Comparison of ENCODE assay signal across 22 mouse cellular contexts in genomic region chr6:87236061-87236460, GRCm38 (mm10).
A peak's percentile ranks its signal among the peaks of the same experiment; 100 is the strongest.
DNase-seq lines count a peak whose midpoint lies in the region; ATAC-seq and TF ChIP-seq lines count a peak whose summit lies in the region.
"Had no signal": no experiment of that assay in that cellular context is flagged by ENCODE, and none has a peak within 500 bp of the region (broad histone marks: within the 10 kb centered on the region; RNA-seq: fewer than 3 reads in every experiment).

No protein-coding gene starts in this region.

- H3K4me3 ChIP-seq in embryonic facial prominence, embryonic 13.5 days: no peak overlapping the region
- no peak overlapping the region for H3K4me3 ChIP-seq in embryonic facial prominence, embryonic 10.5 days
- no peak overlapping the region for H3K4me3 ChIP-seq in liver, postnatal 0 days (ENCODE audit: low read depth, low read length)
- no peak overlapping the region for H3K4me3 ChIP-seq in liver, embryonic 11.5 days (ENCODE audit: low read depth, low read length)
- H3K4me3 ChIP-seq in neural tube, embryonic 14.5 days (ENCODE audit: low read depth, low read length): no peak overlapping the region
- H3K4me3 ChIP-seq: heart, embryonic 15.5 days; hindbrain, embryonic 10.5 days; lung, embryonic 15.5 days; midbrain, embryonic 10.5 days; stomach, embryonic 15.5 days had no signal

- peaks cover 27% of the 10 kb centered on the region for H3K4me1 ChIP-seq in embryonic facial prominence, embryonic 13.5 days
- 0 out of 2 replicates have a peak, but pooled peaks cover 2% of the 10 kb centered on the region for H3K4me1 ChIP-seq in embryonic facial prominence, embryonic 10.5 days
- H3K4me1 ChIP-seq in liver, postnatal 0 days (ENCODE audit: insufficient read depth): no peaks in the 10 kb centered on the region
- no peaks in the 10 kb centered on the region for H3K4me1 ChIP-seq in liver, embryonic 11.5 days (replicated peaks; ENCODE audit: control insufficient read depth, insufficient read depth, low read length)
- H3K4me1 ChIP-seq in neural tube, embryonic 14.5 days (ENCODE audit: control insufficient read depth, insufficient read depth, low read length): no peaks in the 10 kb centered on the region
- H3K4me1 ChIP-seq: heart, embryonic 15.5 days; hindbrain, embryonic 10.5 days had no signal

- H3K4me2 ChIP-seq in embryonic facial prominence, embryonic 13.5 days: no peak overlapping the region
- H3K4me2 ChIP-seq in liver, postnatal 0 days (ENCODE audit: low read depth, low read length): no peak overlapping the region
- H3K4me2 ChIP-seq in liver, embryonic 11.5 days: no peak overlapping the region
- no peak overlapping the region for H3K4me2 ChIP-seq in neural tube, embryonic 14.5 days (ENCODE audit: low read depth, low read length)
- H3K4me2 ChIP-seq: heart, embryonic 15.5 days; lung, embryonic 15.5 days; stomach, embryonic 15.5 days had no signal

- no peaks in the 10 kb centered on the region for H3K9me3 ChIP-seq in embryonic facial prominence, embryonic 13.5 days
- no peaks in the 10 kb centered on the region for H3K9me3 ChIP-seq in embryonic facial prominence, embryonic 10.5 days
- H3K9me3 ChIP-seq in liver, postnatal 0 days (ENCODE audit: low read length): no peaks in the 10 kb centered on the region
- H3K9me3 ChIP-seq in liver, embryonic 11.5 days (ENCODE audit: control insufficient read depth, low read length): no peaks in the 10 kb centered on the region
- H3K9me3 ChIP-seq in neural tube, embryonic 14.5 days (ENCODE audit: control insufficient read depth, low read length): no peaks in the 10 kb centered on the region
- H3K9me3 ChIP-seq: heart, embryonic 15.5 days; hindbrain, embryonic 10.5 days; lung, embryonic 15.5 days; midbrain, embryonic 10.5 days; stomach, embryonic 15.5 days had no signal

- WGBS in embryonic facial prominence, embryonic 13.5 days: 45% methylated on average over 8 of the region's 8 CpGs
- WGBS in embryonic facial prominence, embryonic 10.5 days: 67% methylated on average over 8 of the region's 8 CpGs
- 60% methylated on average over 8 of the region's 8 CpGs for WGBS in liver, postnatal 0 days (ENCODE audit: insufficient replicate concordance)
- 46% methylated on average over 8 of the region's 8 CpGs for WGBS in liver, embryonic 11.5 days
- 28% methylated on average over 8 of the region's 8 CpGs for WGBS in neural tube, embryonic 14.5 days

- TF ChIP-seq CTCF in liver, postnatal 0 days (IDR thresholded peaks at IDR 0.05; ENCODE audit: low read depth): peak; percentile 25; the same call in 1 of the 2 replicates

- ATAC-seq in embryonic facial prominence, embryonic 13.5 days (ENCODE audit: insufficient number of reproducible peaks, insufficient read depth, low FRiP score, low TSS enrichment, low read depth): no peak
- ATAC-seq in liver, postnatal 0 days: no peak
- ATAC-seq in liver, embryonic 11.5 days (replicated peaks; ENCODE audit: low FRiP score): no peak
- peak; percentile 38; the same call in 1 of the 2 replicates for ATAC-seq in neural tube, embryonic 14.5 days (ENCODE audit: low read depth)
- ATAC-seq: CD4-positive, CD25-positive, alpha-beta regulatory T cell, adult 4 months; inflammation-experienced regulatory T-cells, adult 6 months had no signal

- H3K9ac ChIP-seq in embryonic facial prominence, embryonic 13.5 days: 0 out of 2 replicates have a peak overlapping the region, but pooled peaks have one; percentile 11
- no peak overlapping the region for H3K9ac ChIP-seq in liver, postnatal 0 days (replicated peaks)
- no peak overlapping the region for H3K9ac ChIP-seq in liver, embryonic 11.5 days (ENCODE audit: low read depth, low read length)
- no peak overlapping the region for H3K9ac ChIP-seq in neural tube, embryonic 14.5 days (replicated peaks; ENCODE audit: low read depth, low read length)
- H3K9ac ChIP-seq: heart, embryonic 15.5 days; lung, embryonic 15.5 days; stomach, embryonic 15.5 days had no signal

- TF ChIP-seq EP300 in liver, postnatal 0 days (IDR thresholded peaks at IDR 0.05; ENCODE audit: low read depth): no peak

- peak overlapping the region; percentile 3 for H3K27ac ChIP-seq in embryonic facial prominence, embryonic 13.5 days
- no peak overlapping the region for H3K27ac ChIP-seq in embryonic facial prominence, embryonic 10.5 days (replicated peaks)
- H3K27ac ChIP-seq in liver, postnatal 0 days (ENCODE audit: low read depth): no peak overlapping the region
- H3K27ac ChIP-seq in liver, embryonic 11.5 days (ENCODE audit: low read depth, low read length): no peak overlapping the region
- no peak overlapping the region for H3K27ac ChIP-seq in neural tube, embryonic 14.5 days (ENCODE audit: low read depth, low read length)
- H3K27ac ChIP-seq: heart, embryonic 15.5 days; hindbrain, embryonic 10.5 days; midbrain, embryonic 10.5 days; stomach, embryonic 15.5 days had no signal

- DNase-seq in embryonic facial prominence, embryonic 10.5 days (ENCODE audit: low spot score): no peak
- no peak for DNase-seq in liver, postnatal 0 days
- DNase-seq in liver, embryonic 11.5 days (ENCODE audit: low spot score): no peak
- no peak for DNase-seq in neural tube, embryonic 10.5 days (ENCODE audit: extremely low spot score, low spot score)
- no peak for DNase-seq in layer of hippocampus, postnatal 14 days (ENCODE audit: low spot score in 2 of 2)
- DNase-seq in spleen, postnatal 10 days (ENCODE audit: low spot score in 2 of 2): no peak
- DNase-seq: adrenal gland, postnatal 14 days; cerebellum, adult 9-11 months; gastrocnemius, postnatal 25 days; kidney, adult 9 months; right cerebral cortex, postnatal 14 days; thymus, adult 2 months had no signal

- H3K36me3 ChIP-seq in embryonic facial prominence, embryonic 13.5 days: peaks cover 71% of the 10 kb centered on the region
- peaks cover 60% of the 10 kb centered on the region for H3K36me3 ChIP-seq in embryonic facial prominence, embryonic 10.5 days (replicated peaks)
- no peaks in the 10 kb centered on the region for H3K36me3 ChIP-seq in liver, postnatal 0 days (replicated peaks; ENCODE audit: insufficient read depth, low read length)
- no peaks in the 10 kb centered on the region for H3K36me3 ChIP-seq in liver, embryonic 11.5 days (ENCODE audit: control insufficient read depth, insufficient read depth, low read length)
- H3K36me3 ChIP-seq in neural tube, embryonic 14.5 days (ENCODE audit: control insufficient read depth, insufficient read depth, low read length): no peaks in the 10 kb centered on the region
- H3K36me3 ChIP-seq: G1E; heart, embryonic 15.5 days had no signal

- no peaks in the 10 kb centered on the region for H3K27me3 ChIP-seq in embryonic facial prominence, embryonic 13.5 days
- H3K27me3 ChIP-seq in embryonic facial prominence, embryonic 10.5 days (replicated peaks; ENCODE audit: low read depth, poor library complexity, severe bottlenecking): no peaks in the 10 kb centered on the region
- H3K27me3 ChIP-seq in liver, postnatal 0 days (ENCODE audit: insufficient read depth, low read length): no peaks in the 10 kb centered on the region
- H3K27me3 ChIP-seq in liver, embryonic 11.5 days (replicated peaks; ENCODE audit: control insufficient read depth, insufficient read depth, low read length): no peaks in the 10 kb centered on the region
- H3K27me3 ChIP-seq in neural tube, embryonic 14.5 days (ENCODE audit: control insufficient read depth, insufficient read depth, low read length): no peaks in the 10 kb centered on the region
- H3K27me3 ChIP-seq: heart, embryonic 15.5 days; lung, embryonic 15.5 days; stomach, embryonic 15.5 days had no signal
